Mouse (Mus musculus) erythroblast, embryonic 14.5 days (primary cell): ENCODE data around the gene Fxyd5.

Experiments used
- GATA1 ChIP-seq: IDR thresholded peaks from 2 replicates; pipeline ENCODE4 v1.6.1; 2012; ENCODE audit warnings: low read length, inconsistent platforms, mixed read lengths
- TAL1 ChIP-seq: IDR thresholded peaks from 3 replicates; pipeline ENCODE4 v1.6.1; 2012; ENCODE audit warnings: low read length, inconsistent platforms, mixed read lengths

DNA sequence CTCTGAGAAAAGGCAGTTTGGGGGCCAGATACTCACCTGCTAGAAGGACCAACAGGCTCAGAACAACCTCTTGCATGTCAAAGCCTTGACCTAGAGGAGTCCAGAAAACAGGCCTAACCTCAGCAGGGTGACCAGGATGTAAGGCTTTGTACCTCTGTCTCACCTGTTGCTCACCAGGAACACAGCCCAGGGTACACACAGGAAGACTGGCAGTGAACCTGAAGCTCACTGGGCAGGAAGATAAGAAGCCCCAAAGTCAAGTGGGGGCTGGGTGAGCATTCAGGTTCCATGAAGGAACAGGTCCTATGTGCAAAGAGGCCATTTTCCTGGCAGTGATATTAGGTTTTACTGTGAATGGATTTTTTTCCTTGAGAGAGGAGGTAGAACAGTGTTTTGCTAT is 31.3 kb upstream of the Fxyd5 start:
- TF ChIP-seq GATA1 (no peak), TAL1 (no peak)
